Mouse (Mus musculus): ENCODE measurements around the gene Tmem255a.

The Tmem255a gene

GRCm38 (mm10) chrX:38166592-38166991, 85.6 kb downstream of the Tmem255a start:
- in situ Hi-C loops (cut with MboI, MseI) = no loop called here

GRCm38 (mm10) chrX:38166064-38166463, 86.2 kb downstream of the Tmem255a start:
- in situ Hi-C loops (cut with MboI, MseI) = no loop called here

- in situ Hi-C loops (cut with MboI, MseI) = no loop called here
These were observed 86.9 kb downstream of the Tmem255a start for GRCm38 (mm10) chrX:38165315-38165714.

- in situ Hi-C loops (cut with MboI, MseI) = no loop called here
These were observed 93.1 kb downstream of the Tmem255a start for GRCm38 (mm10) chrX:38159097-38159496.
